Mouse (Mus musculus) CH12.LX (cell line): ENCODE measurements at regions not wholly inside any gene's neighbourhood (a gene's known extent, or its start where the extent isn't known, plus 50 kb on each side); places are given as distances from the start of the nearest gene placed in this dataset.

Experiments used
- DNase-seq: peaks from one replicate; pipeline ENCODE4 v3.0.0-alpha.2; 2013; ENCODE audit errors: extremely low read depth
- H3K27ac ChIP-seq: 2 replicates; pipeline ENCODE4 v1.5.1; 2012; ENCODE audit warnings: low read depth, mild to moderate bottlenecking, control low read depth, moderate library complexity; ENCODE audit not compliant: insufficient read depth
- H3K27me3 ChIP-seq: replicated peaks from 2 replicates; pipeline ENCODE3; 2012; ENCODE audit warnings: inconsistent platforms
- H3K36me3 ChIP-seq, 2 experiments: replicated peaks in 1 of 2; 2 replicates each; pipeline versions ENCODE3 to v1.6.1; 2012; ENCODE audit warnings: inconsistent platforms in 1 of 2, low read length in 1 of 2, mild to moderate bottlenecking in 1 of 2, mixed read lengths in 1 of 2, moderate library complexity in 1 of 2; ENCODE audit not compliant: control insufficient read depth in 1 of 2, insufficient read depth in 1 of 2
- H3K4me1 ChIP-seq, 2 experiments: 2 replicates each; pipeline ENCODE4 v1.6.1; 2012; ENCODE audit warnings: inconsistent platforms in 1 of 2, moderate library complexity in 1 of 2; ENCODE audit not compliant: insufficient read depth in 2 of 2, control insufficient read depth in 1 of 2
- H3K4me2 ChIP-seq: 2 replicates; pipeline ENCODE4 v1.6.1; 2012; ENCODE audit warnings: low read depth, mild to moderate bottlenecking, control low read depth; ENCODE audit not compliant: poor library complexity, insufficient read depth, severe bottlenecking
- H3K4me3 ChIP-seq, 3 experiments: fragments of 150-350 bp in 1 of 3; sonication (generic) in 1 of 3; replicated peaks in 1 of 3; 2 replicates each; pipeline versions ENCODE3 to v1.5.1; 2011 to 2012; ENCODE audit warnings: low read depth in 2 of 3, low read length in 2 of 3, mild to moderate bottlenecking in 2 of 3, moderate library complexity in 2 of 3, control low read depth in 1 of 3, improper control_type of control experiment in 1 of 3, inconsistent platforms in 1 of 3, mixed read lengths in 1 of 3; ENCODE audit not compliant: poor library complexity in 1 of 3
- H3K79me2 ChIP-seq: replicated peaks from 2 replicates; pipeline ENCODE4 v1.6.1; 2012; ENCODE audit warnings: mild to moderate bottlenecking, moderate library complexity; ENCODE audit not compliant: control insufficient read depth, poor library complexity, insufficient read depth, severe bottlenecking; ENCODE audit errors: extremely low read depth
- H3K9ac ChIP-seq: 2 replicates; pipeline ENCODE4 v1.6.1; 2012; ENCODE audit warnings: low read depth, mild to moderate bottlenecking, control low read depth, moderate library complexity; ENCODE audit not compliant: insufficient read depth
- H3K9me3 ChIP-seq: replicated peaks from 2 replicates; pipeline ENCODE3; 2012; ENCODE audit warnings: low read length, inconsistent platforms, mixed read lengths
- CHD1 ChIP-seq: IDR thresholded peaks from 2 replicates; pipeline ENCODE4 v1.6.1; 2012; ENCODE audit warnings: low read depth, low read length, improper control_type of control experiment, inconsistent platforms
- CHD2 ChIP-seq: IDR thresholded peaks from 2 replicates; pipeline ENCODE4 v1.6.1; 2011; ENCODE audit warnings: low read length, improper control_type of control experiment
- ELF1 ChIP-seq: IDR thresholded peaks from 2 replicates; pipeline ENCODE4 v1.6.1; 2014; ENCODE audit warnings: low read depth, mild to moderate bottlenecking, inconsistent platforms, low read length, improper control_type of control experiment
- EP300 ChIP-seq: IDR thresholded peaks from 2 replicates; pipeline ENCODE4 v1.6.1; 2011; ENCODE audit warnings: low read length, improper control_type of control experiment
- ETS1 ChIP-seq: conservative IDR thresholded peaks from 2 replicates; pipeline ENCODE4 v1.6.1; 2012; ENCODE audit warnings: low read depth, mild to moderate bottlenecking, inconsistent platforms, low read length, improper control_type of control experiment, moderate library complexity
- HCFC1 ChIP-seq: IDR thresholded peaks from 2 replicates; pipeline ENCODE4 v1.6.1; 2012; ENCODE audit warnings: low read depth, mild to moderate bottlenecking, inconsistent platforms, low read length, improper control_type of control experiment
- IRF4 ChIP-seq: IDR thresholded peaks from 2 replicates; pipeline ENCODE4 v1.6.1; 2014; ENCODE audit warnings: low read depth, mild to moderate bottlenecking, inconsistent platforms, low read length, improper control_type of control experiment
- JUND ChIP-seq: conservative IDR thresholded peaks from 2 replicates; pipeline ENCODE4 v1.6.1; 2011; ENCODE audit warnings: low read depth, low read length, improper control_type of control experiment
- KAT2A ChIP-seq: IDR thresholded peaks from 2 replicates; pipeline ENCODE4 v1.6.1; 2012; ENCODE audit warnings: low read length, improper control_type of control experiment, inconsistent platforms; ENCODE audit not compliant: insufficient replicate concordance
- MAFK ChIP-seq: IDR thresholded peaks from 2 replicates; pipeline ENCODE4 v1.6.1; 2011; ENCODE audit warnings: low read length, improper control_type of control experiment; ENCODE audit not compliant: insufficient replicate concordance
- MXI1 ChIP-seq: IDR thresholded peaks from 2 replicates; pipeline ENCODE4 v1.6.1; 2011; ENCODE audit warnings: mild to moderate bottlenecking, low read depth, low read length, improper control_type of control experiment
- MYC ChIP-seq: IDR thresholded peaks from 2 replicates; pipeline ENCODE4 v1.6.1; 2011; ENCODE audit warnings: low read depth, mild to moderate bottlenecking, improper control_type of control experiment, low read length
- NRF1 ChIP-seq: IDR thresholded peaks from 2 replicates; pipeline ENCODE4 v1.6.1; 2014; ENCODE audit warnings: low read depth, mild to moderate bottlenecking, inconsistent platforms, low read length, improper control_type of control experiment, moderate library complexity
- POLR2A ChIP-seq: IDR thresholded peaks from 2 replicates; pipeline ENCODE4 v1.6.1; 2011; ENCODE audit warnings: low read depth, mild to moderate bottlenecking, improper control_type of control experiment, low read length
- RAD21 ChIP-seq: IDR thresholded peaks from 2 replicates; pipeline ENCODE4 v1.6.1; 2011; ENCODE audit warnings: low read depth, mild to moderate bottlenecking, low read length, improper control_type of control experiment, moderate library complexity
- RCOR1 ChIP-seq: conservative IDR thresholded peaks from 2 replicates; pipeline ENCODE4 v1.6.1; 2012; ENCODE audit warnings: low read depth, mild to moderate bottlenecking, inconsistent platforms, low read length, improper control_type of control experiment
- SIN3A ChIP-seq: IDR thresholded peaks from 2 replicates; pipeline ENCODE4 v1.6.1; 2012; ENCODE audit warnings: low read length, improper control_type of control experiment, inconsistent platforms
- SMC3 ChIP-seq: IDR thresholded peaks from 2 replicates; pipeline ENCODE4 v1.6.1; 2011; ENCODE audit warnings: low read depth, low read length, improper control_type of control experiment
- TBP ChIP-seq: conservative IDR thresholded peaks from 2 replicates; pipeline ENCODE4 v1.6.1; 2011; ENCODE audit warnings: low read depth, low read length, improper control_type of control experiment
- UBTF ChIP-seq: IDR thresholded peaks from 2 replicates; pipeline ENCODE4 v1.6.1; 2012; ENCODE audit warnings: low read depth, mild to moderate bottlenecking, inconsistent platforms, low read length, improper control_type of control experiment, moderate library complexity
- USF1 ChIP-seq: IDR thresholded peaks from 2 replicates; pipeline ENCODE4 v1.6.1; 2014; ENCODE audit warnings: low read depth, mild to moderate bottlenecking, inconsistent platforms, low read length, improper control_type of control experiment
- ZC3H11A ChIP-seq: IDR thresholded peaks from 2 replicates; pipeline ENCODE4 v1.6.1; 2012; ENCODE audit warnings: low read depth, mild to moderate bottlenecking, inconsistent platforms, low read length, improper control_type of control experiment
- ZNF384 ChIP-seq: IDR thresholded peaks from 2 replicates; pipeline ENCODE4 v1.6.1; 2012; ENCODE audit warnings: low read depth, low read length, improper control_type of control experiment, inconsistent platforms
- dilution Hi-C: fragments of 300-500 bp; cut with MboI; formaldehyde crosslinking; loops from 2 replicates; pipeline ENCODE4 v1.14.3; 2020; ENCODE audit warnings: low sequenced_read_pairs; ENCODE audit not compliant: extremely low pct_unique_long_range_greater_than_20kb, extremely low pct_ligation_motif_present
- in situ Hi-C: fragments of 300-500 bp; cut with MboI; formaldehyde crosslinking; loops from 3 replicates; pipeline ENCODE4 v1.14.3; 2019; ENCODE audit warnings: low sequenced_read_pairs, low pct_ligation_motif_present, low pct_unique_long_range_greater_than_20kb, mixed read lengths

DNA sequence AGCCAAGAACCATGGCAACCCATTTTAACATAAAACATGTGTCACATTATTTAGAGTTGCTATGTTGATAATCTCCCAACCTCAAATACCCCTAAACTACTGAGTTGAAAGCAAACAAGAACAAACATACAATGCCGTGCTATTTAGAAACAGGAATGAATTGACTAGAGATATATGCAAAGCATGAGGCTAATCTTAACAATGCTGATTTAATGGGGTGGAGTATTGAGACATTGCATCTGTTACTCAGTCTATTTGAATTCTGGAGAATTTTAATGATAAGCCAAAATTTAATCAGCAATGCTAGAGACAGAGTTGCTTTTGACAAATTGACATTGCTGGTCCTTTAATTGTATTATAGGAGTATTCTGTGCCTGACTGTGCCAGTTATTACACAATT is 313.5 kb upstream of the Gje1 start:
- TF ChIP-seq MYC = no peak
- TF ChIP-seq RAD21 = no peak
- TF ChIP-seq CHD1 = no peak
- no peak for TF ChIP-seq JUND
- no peak for TF ChIP-seq MAFK
- no peak for TF ChIP-seq HCFC1
- no peak for TF ChIP-seq ZNF384
- no peak for TF ChIP-seq RCOR1
- no peak for TF ChIP-seq IRF4
- TF ChIP-seq KAT2A = no peak
- TF ChIP-seq USF1 = no peak
- no peak for TF ChIP-seq ELF1
- TF ChIP-seq SMC3 = no peak
- TF ChIP-seq MXI1 = no peak
- TF ChIP-seq TBP = no peak
- no peak for TF ChIP-seq POLR2A
- TF ChIP-seq ETS1 = no peak
- no peak for DNase-seq
- Histone ChIP-seq H3K9ac (no peak overlapping the region), H3K4me1 (no peaks in the 10 kb centered on the region), H3K79me2 (no peaks in the 10 kb centered on the region), H3K36me3 (no peaks in the 10 kb centered on the region), H3K27me3 (no peaks in the 10 kb centered on the region), H3K27ac (no peak overlapping the region), H3K4me3 (no peak overlapping the region), H3K9me3 (no peaks in the 10 kb centered on the region), H3K4me2 (no peak overlapping the region)
- in situ Hi-C loops = no loop called here
- dilution Hi-C loops = no loop called here

DNA sequence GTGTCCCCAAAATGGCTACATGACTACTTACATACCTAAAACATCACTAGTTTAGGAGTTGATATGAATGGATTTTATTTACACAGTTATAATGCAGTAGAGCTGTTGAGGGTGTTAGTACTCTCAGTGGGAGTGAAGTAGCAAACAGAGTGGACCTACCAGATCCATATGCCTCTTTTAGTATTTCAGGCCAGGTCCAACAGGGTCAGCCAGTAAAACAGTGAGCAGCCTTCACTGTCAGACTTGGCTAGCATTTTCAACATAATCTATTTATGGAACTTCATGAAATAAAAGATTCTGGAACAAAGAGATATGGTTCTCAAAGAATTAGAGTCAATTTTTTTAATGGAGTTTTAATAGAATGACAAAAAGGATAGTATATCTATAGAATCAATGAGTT is 311.1 kb upstream of the Gje1 start:
- no peak overlapping the region for H3K4me3 ChIP-seq
- no peak overlapping the region for H3K4me2 ChIP-seq
- H3K9ac ChIP-seq = no peak overlapping the region
- TF ChIP-seq HCFC1 (no peak), CHD2 (no peak), USF1 (no peak), MYC (no peak), EP300 (no peak), MAFK (no peak), UBTF (no peak), RAD21 (no peak), ZC3H11A (no peak), ETS1 (no peak), NRF1 (no peak), SIN3A (no peak)
- dilution Hi-C loops (no loop called here), in situ Hi-C loops (no loop called here)
- H3K9me3 ChIP-seq = no peaks in the 10 kb centered on the region
- H3K27ac ChIP-seq = no peak overlapping the region
- H3K36me3 ChIP-seq = no peaks in the 10 kb centered on the region
- DNase-seq = no peak
- no peaks in the 10 kb centered on the region for H3K27me3 ChIP-seq
- no peaks in the 10 kb centered on the region for H3K79me2 ChIP-seq
- H3K4me1 ChIP-seq = no peaks in the 10 kb centered on the region
